Mouse (Mus musculus) brain, embryonic 14.5 days (tissue): Measurements from ENCODE around the gene Tmprss9. TPM values are rescaled to one million over a fixed set of nuclear protein-coding genes. Genes with fewer than 3 reads are reported as not detected.

Experiments
- DNase-seq: peaks from one replicate; pipeline ENCODE4 v3.0.0-alpha.2; 2011; ENCODE audit warnings: low read depth
- CTCF ChIP-seq: fragments of 200-500 bp; IDR thresholded peaks from 2 replicates; pipeline ENCODE4 v1.5.1; 2012; ENCODE audit warnings: inconsistent platforms, mild to moderate bottlenecking, moderate library complexity, borderline replicate concordance; ENCODE audit not compliant: insufficient read depth, insufficient read length; ENCODE audit errors: extremely low read depth
- POLR2A ChIP-seq: fragments of 200-500 bp; IDR thresholded peaks from 2 replicates; pipeline ENCODE4 v1.6.1; 2012; ENCODE audit warnings: mild to moderate bottlenecking, inconsistent platforms, borderline replicate concordance; ENCODE audit not compliant: poor library complexity, insufficient read depth, insufficient read length, severe bottlenecking; ENCODE audit errors: extremely low read depth
- polyA plus RNA-seq: library from polyadenylated mRNA; depleted of rRNA; stranded (reverse); fragments of >200 nt; gene quantifications from 2 replicates; pipeline ENCODE4 v1.2.3, GENCODE M21; 2012; rRNA removed

Tmprss9 gene
- polyA plus RNA-seq, 1 experiment, result 0.22 TPM

DNA sequence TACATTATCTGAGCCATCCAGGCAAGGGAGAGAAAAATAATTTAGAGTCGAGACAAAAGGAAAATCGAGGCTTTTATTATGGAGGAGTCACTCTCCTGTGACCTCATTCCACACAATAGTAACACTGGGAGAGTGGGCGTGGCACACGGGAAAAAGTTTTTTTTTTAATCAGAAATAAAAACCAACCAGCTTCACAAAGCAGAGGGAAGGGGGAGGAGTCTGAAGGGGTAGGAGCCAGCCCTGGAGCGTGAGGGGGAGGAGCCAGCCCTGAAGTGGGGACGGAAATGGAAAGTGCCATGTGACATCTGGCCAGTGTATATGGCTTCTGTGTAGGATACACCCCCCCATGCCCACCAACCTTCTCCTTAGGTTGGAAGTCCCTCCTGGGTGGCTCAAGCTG lies 76.9 kb downstream of the Tmprss9 start:
- peak; percentile 23 for DNase-seq
- TF ChIP-seq POLR2A (no peak), CTCF (no peak)

DNA sequence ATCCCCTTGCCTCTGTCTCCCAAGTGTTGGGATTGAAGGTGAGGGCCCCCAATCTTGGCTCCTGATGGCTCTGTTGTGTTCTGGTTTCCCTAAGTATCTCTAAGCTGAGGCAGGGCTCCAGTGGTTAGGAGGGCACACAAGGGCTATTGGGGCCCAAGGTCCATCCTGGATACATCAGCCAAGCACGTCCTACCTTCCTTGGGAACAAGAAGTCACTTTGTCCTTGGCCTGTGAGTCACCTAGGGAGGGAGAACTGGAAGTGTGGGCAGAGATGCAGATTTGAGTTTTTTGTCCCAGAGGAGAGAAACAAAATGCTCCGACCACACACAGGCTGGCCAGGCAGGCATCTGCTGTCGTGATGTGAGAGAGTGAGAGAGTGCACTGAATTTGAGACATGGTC lies 77.4 kb downstream of the Tmprss9 start:
- TF ChIP-seq CTCF (no peak), POLR2A (no peak)
- no peak for DNase-seq

Other genes with a start within 250 kb of the Tmprss9 start
- 213 and 237 TPM in 2 replicates for gene Csnk1g2, start 249.0 kb upstream of the Tmprss9 start, polyA plus RNA-seq
- gene Btbd2, start 214.8 kb upstream of the Tmprss9 start, polyA plus RNA-seq, result 91.9 and 113 TPM in 2 replicates
- gene Mknk2, start 193.7 kb upstream of the Tmprss9 start, polyA plus RNA-seq, result 96.9 and 115 TPM in 2 replicates
- 36.9 and 47.3 TPM in 2 replicates for gene Mob3a, start 169.9 kb upstream of the Tmprss9 start, polyA plus RNA-seq
- gene Izumo4, start 169.7 kb upstream of the Tmprss9 start, polyA plus RNA-seq, result 47.6 and 70.2 TPM in 2 replicates
- gene Ap3d1, start 129.6 kb upstream of the Tmprss9 start, polyA plus RNA-seq, result 155 and 176 TPM in 2 replicates
- 36.1 and 77.6 TPM in 2 replicates for gene Dot1l, start 116.6 kb upstream of the Tmprss9 start, polyA plus RNA-seq
- gene Sf3a2, start 73.7 kb upstream of the Tmprss9 start, polyA plus RNA-seq, result 76.3 and 77.0 TPM in 2 replicates
- gene Plekhj1, start 73.2 kb upstream of the Tmprss9 start, polyA plus RNA-seq, result 88.7 and 125 TPM in 2 replicates
- gene Amh, start 66.6 kb upstream of the Tmprss9 start, polyA plus RNA-seq, result 1.7 and 2.1 TPM in 2 replicates
- gene Jsrp1, start 58.4 kb upstream of the Tmprss9 start, polyA plus RNA-seq, result 0.21 and 0.45 TPM in 2 replicates
- 685 and 1,025 TPM in 2 replicates for gene Oaz1, start 45.2 kb upstream of the Tmprss9 start, polyA plus RNA-seq
- 5.2 and 7.7 TPM in 2 replicates for gene Lingo3, start 27.8 kb upstream of the Tmprss9 start, polyA plus RNA-seq
- gene Lsm7, start 16.6 kb upstream of the Tmprss9 start, polyA plus RNA-seq, result 278 and 393 TPM in 2 replicates
- gene Sppl2b, start 16.6 kb upstream of the Tmprss9 start, polyA plus RNA-seq, result 110 and 134 TPM in 2 replicates
- gene Timm13, start 29.1 kb downstream of the Tmprss9 start, polyA plus RNA-seq, result 174 and 253 TPM in 2 replicates
- 58.8 and 72.3 TPM in 2 replicates for gene Lmnb2, start 46.4 kb downstream of the Tmprss9 start, polyA plus RNA-seq
- gene Gadd45b, start 58.2 kb downstream of the Tmprss9 start, polyA plus RNA-seq, result 8.4 and 8.5 TPM in 2 replicates
- 13.3 and 13.6 TPM in 2 replicates for gene Gng7, start 143.1 kb downstream of the Tmprss9 start, polyA plus RNA-seq
- gene Diras1, start 153.8 kb downstream of the Tmprss9 start, polyA plus RNA-seq, result 41.5 and 66.5 TPM in 2 replicates
- gene Slc39a3, start 165.6 kb downstream of the Tmprss9 start, polyA plus RNA-seq, result 70.0 and 77.9 TPM in 2 replicates
- 326 and 369 TPM in 2 replicates for gene Sgta, start 188.3 kb downstream of the Tmprss9 start, polyA plus RNA-seq
- 69.5 and 86.1 TPM in 2 replicates for gene Thop1, start 198.2 kb downstream of the Tmprss9 start, polyA plus RNA-seq
- gene Creb3l3, start 227.0 kb downstream of the Tmprss9 start, polyA plus RNA-seq, result 0.19 and 0.20 TPM in 2 replicates
- 203 and 214 TPM in 2 replicates for gene Map2k2, start 234.1 kb downstream of the Tmprss9 start, polyA plus RNA-seq